Mouse (Mus musculus): ENCODE results near the gene Rnase11.

DNA sequence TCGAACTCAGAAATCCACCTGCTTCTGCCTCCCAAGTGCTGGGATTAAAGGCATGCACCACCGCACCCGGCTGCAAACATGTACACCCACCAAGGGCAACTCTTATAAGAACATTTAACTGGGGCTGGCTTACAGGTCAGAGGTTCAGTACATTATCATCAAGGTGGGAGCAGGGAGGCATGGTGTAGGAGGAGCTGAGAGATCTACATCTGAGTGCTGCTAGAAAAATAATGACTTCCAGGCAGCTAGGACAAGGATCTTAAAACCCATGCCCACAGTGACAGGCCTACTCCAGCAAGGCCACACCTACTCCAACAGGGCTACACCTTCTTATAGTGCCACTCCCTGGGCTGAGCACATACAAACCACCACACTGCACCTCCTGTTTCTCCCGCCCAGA, 35.9 kb upstream of the Rnase11 start:
- no peak for TF ChIP-seq TCF12 (IDR thresholded peaks at IDR 0.05; ENCODE audit: low read depth, low read length)
- no peak for TF ChIP-seq EP300 (IDR thresholded peaks at IDR 0.05; ENCODE audit: low read depth in 1 of 2, low read length in 2 of 2)
- no peak for TF ChIP-seq E2F4 (IDR thresholded peaks at IDR 0.05; ENCODE audit: borderline replicate concordance, low read depth, low read length)
- TF ChIP-seq CTCF (IDR thresholded peaks at IDR 0.05 in 2 of 3, conservative IDR thresholded peaks at IDR 0.05 in 1 of 3; ENCODE audit: control insufficient read depth in 1 of 3, insufficient read depth in 1 of 3, low read depth in 2 of 3, low read length in 3 of 3, poor library complexity in 1 of 3, severe bottlenecking in 1 of 3): no peak
- TF ChIP-seq MAZ (IDR thresholded peaks at IDR 0.05; ENCODE audit: low read depth, low read length): no peak
- TF ChIP-seq USF2 (IDR thresholded peaks at IDR 0.05; ENCODE audit: borderline replicate concordance in 1 of 2, insufficient read depth in 1 of 2, low read depth in 1 of 2, low read length in 2 of 2): no peak

Measured in MEL (cell line).